24 mouse cellular contexts compared by ENCODE assay signal in genomic region chr11:68857329-68857728, GRCm38 (mm10). TPM values are rescaled to one million over a fixed set of nuclear protein-coding genes. Genes with fewer than 3 reads are reported as not detected.
A peak's percentile ranks its signal among the peaks of the same experiment; 100 is the strongest.
DNase-seq lines count a peak whose midpoint lies in the region.
"Had no signal": no experiment of that assay in that cellular context is flagged by ENCODE, and none has a peak within 500 bp of the region (broad histone marks: within the 10 kb centered on the region; RNA-seq: fewer than 3 reads in every experiment).

No protein-coding gene starts in this region.

- H3K4me3 ChIP-seq in brown adipose tissue, adult 24 weeks (ENCODE audit: insufficient read depth, low read depth, low read length) = no peak overlapping the region
- H3K4me3 ChIP-seq: embryonic facial prominence, embryonic 13.5 days; embryonic facial prominence, embryonic 15.5 days; erythroblast, embryonic 14.5 days; forebrain, embryonic 10.5 days; forebrain, embryonic 12.5 days had no signal

- peak overlapping the region; percentile 82 for H3K27ac ChIP-seq in brown adipose tissue, adult 24 weeks (replicated peaks; ENCODE audit: low read depth, low read length)
- H3K27ac ChIP-seq: embryonic facial prominence, embryonic 13.5 days; embryonic facial prominence, embryonic 15.5 days; forebrain, embryonic 10.5 days; forebrain, embryonic 12.5 days had no signal

- H3K4me1 ChIP-seq in brown adipose tissue, adult 24 weeks (ENCODE audit: control insufficient read depth, insufficient read depth, insufficient read length, low read length) = peaks cover 22% of the 10 kb centered on the region; the same call in 1 of the 2 replicates

- peak; percentile 65 for DNase-seq in kidney, adult 9 months
- no peak for DNase-seq in kidney, postnatal 4 days
- peak; percentile 23 for DNase-seq in adipocyte (ENCODE audit: low spot score)
- DNase-seq in heart, postnatal 4 days = no peak
- DNase-seq: adrenal gland, adult 8-10 months; adrenal gland, postnatal 14 days; adrenal gland, postnatal 36 days; cerebellum, adult 11 months; cerebellum, adult 18-20 months; cerebellum, adult 8-10 months; cerebellum, adult 9-11 months; cerebellum, postnatal 14 days; cerebellum, postnatal 36 days; embryo, embryonic 11 days had no signal

RNA-seq across cellular contexts. Expression of gene Ndel1, which starts 14.3 kb away (rescaled TPM):
- polyA plus RNA-seq in brown adipose tissue, adult 24 weeks (2012; ENCODE audit: insufficient read depth, insufficient read length, missing spikeins) = 48.4 and 48.9 TPM in 2 replicates
- 10 to 100 TPM; 57.9 to 66.3 TPM for total RNA-seq in heart, postnatal 4 days (2021)

RNA-seq across cellular contexts. Expression of gene Rnf222, which starts 31.0 kb away (rescaled TPM):
- not detected in 2 replicates for polyA plus RNA-seq in brown adipose tissue, adult 24 weeks (2012; ENCODE audit: insufficient read depth, insufficient read length, missing spikeins)
- under 1 TPM; 0.21 to 0.32 TPM for total RNA-seq in heart, postnatal 4 days (2021)
- total RNA-seq: adrenal gland, adult 18-20 months had no signal
- polyA plus RNA-seq: C2C12; erythroblast, embryonic 14.5 days; forebrain, embryonic 14.5 days; forebrain, embryonic 16.5 days had no signal

RNA-seq across cellular contexts. Expression of gene Rpl26, which starts 44.1 kb away (rescaled TPM):
- polyA plus RNA-seq in brown adipose tissue, adult 24 weeks (2012; ENCODE audit: insufficient read depth, insufficient read length, missing spikeins) = 1,653 and 1,681 TPM in 2 replicates
- total RNA-seq in heart, postnatal 4 days (2021) = 100 to 1,000 TPM; 896 to 908 TPM

Comparison
In these comparisons a context has a peak if more than half of its experiments do, and no peak if none do; other contexts are left out.
1. DNase-seq: peak in kidney, adult 9 months (single experiment) and adipocyte (single experiment); none in kidney, postnatal 4 days (0 of 2) and heart, postnatal 4 days (single experiment).